Mouse (Mus musculus): Measurements from ENCODE around the gene Cd68.
"Not testable (repeated sequence)": the region's sequence is repeated elsewhere in the genome, so short reads cannot be mapped to it uniquely, and the experiment has no call there.

- TF ChIP-seq GATA1, TAL1 (IDR thresholded peaks at IDR 0.05; ENCODE audit: low read length): not testable (repeated sequence)
Measured at GRCm38 (mm10) chr11:69703381-69703780, 37.4 kb upstream of the Cd68 start.
